Mouse (Mus musculus): ENCODE measurements at regions not wholly inside any gene's neighbourhood (a gene's known extent, or its start where the extent isn't known, plus 50 kb on each side); places are given as distances from the start of the nearest gene placed in this dataset.
"Not testable (repeated sequence)": the region's sequence is repeated elsewhere in the genome, so short reads cannot be mapped to it uniquely, and the experiment has no call there.

- DNase-seq, result no peak
Observed at GRCm38 (mm10) chr3:22285904-22286303, 209.5 kb downstream of the Tbl1xr1 start.

DNA sequence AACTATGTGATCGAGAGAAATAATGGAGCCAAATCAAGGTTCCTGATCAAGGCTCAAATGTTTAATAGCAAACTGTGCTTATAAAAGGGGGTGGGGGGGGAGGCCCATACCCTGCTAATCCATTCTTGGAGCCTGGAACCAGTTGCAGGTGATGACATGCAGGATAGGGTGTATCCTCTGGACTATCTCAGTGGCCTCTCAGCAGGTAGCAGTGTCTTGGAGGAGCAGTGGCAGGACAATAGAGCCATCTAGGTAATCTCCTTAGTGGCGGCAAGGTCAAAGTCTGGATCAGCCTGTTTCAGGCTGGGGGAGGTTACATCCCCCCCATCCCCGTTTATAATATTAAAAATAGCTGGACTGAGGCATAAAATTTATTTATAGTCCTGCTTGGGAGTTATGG lies 217.0 kb downstream of the Tbl1xr1 start:
- no peak for DNase-seq

DNA sequence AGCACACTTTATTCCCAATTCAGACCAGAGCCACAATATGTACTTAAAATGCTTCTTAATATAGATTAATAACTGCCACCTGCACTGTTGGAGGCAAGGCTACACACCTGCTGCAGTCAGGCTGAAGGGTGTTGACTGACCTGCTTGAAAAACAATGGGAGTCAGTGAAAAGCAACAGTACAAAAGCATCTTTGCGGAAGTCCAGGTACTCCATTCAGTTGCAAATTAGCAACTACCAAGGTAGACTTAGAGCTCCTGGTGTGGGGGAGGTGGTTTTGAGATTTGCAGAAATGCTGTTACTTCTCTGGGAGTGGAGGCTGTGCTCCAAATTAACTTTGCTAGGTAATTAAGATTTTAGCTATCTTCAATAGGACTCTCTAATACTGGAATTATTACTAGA lies 217.6 kb downstream of the Tbl1xr1 start:
- DNase-seq, result not testable (repeated sequence)

GRCm38 (mm10) chr3:22296925-22297324 lies 220.5 kb downstream of the Tbl1xr1 start:
- not testable (repeated sequence) for DNase-seq

- not testable (repeated sequence) for DNase-seq
Observed at GRCm38 (mm10) chr3:22297831-22298230, 221.4 kb downstream of the Tbl1xr1 start.

DNA sequence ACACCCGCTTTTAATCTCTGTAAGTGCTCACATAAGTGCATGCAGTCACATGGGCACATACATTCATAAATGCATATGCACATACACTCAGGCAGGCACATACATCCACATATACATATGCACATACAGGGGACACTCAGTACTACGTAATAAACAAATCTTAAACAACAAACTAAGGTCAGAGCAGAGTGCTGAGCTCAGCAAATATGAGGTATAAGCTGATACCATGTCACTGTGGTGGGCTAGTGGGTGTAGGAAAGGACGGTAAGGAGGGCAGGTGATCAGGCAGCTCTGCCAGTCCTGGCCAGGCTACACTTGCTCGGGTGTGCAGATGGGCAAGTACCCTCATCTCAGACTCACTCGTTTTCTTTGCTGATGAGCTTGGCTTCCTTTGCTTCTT lies 224.1 kb downstream of the Tbl1xr1 start:
- no peak for DNase-seq

DNA sequence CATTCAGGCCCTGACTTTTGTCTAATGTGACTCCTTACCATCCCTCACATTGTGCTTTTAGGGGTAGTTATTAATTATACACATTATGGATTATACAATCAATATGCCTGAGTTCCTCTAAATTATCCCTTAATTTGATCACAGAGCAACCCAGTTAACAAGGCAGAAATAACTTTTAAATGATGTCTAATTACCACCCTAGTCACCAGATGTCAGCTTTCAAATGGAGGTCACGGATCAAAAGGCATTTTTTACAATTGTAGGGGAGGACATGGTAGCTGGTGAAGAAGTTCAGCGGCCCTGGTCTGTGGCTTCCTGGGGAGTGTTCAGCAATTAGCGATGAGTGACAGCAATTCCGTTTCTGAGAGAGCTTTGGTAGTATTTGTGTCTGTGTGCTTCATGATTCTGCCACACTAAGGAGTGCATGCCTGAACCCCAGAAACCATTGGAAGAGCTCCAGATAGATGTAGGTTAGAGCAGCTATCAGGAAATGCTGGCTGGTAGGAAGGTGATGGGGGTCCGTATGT lies 225.6 kb downstream of the Tbl1xr1 start:
- no peak for DNase-seq

GRCm38 (mm10) chr3:22304145-22304544 lies 227.7 kb downstream of the Tbl1xr1 start:
- no peak for DNase-seq

DNA sequence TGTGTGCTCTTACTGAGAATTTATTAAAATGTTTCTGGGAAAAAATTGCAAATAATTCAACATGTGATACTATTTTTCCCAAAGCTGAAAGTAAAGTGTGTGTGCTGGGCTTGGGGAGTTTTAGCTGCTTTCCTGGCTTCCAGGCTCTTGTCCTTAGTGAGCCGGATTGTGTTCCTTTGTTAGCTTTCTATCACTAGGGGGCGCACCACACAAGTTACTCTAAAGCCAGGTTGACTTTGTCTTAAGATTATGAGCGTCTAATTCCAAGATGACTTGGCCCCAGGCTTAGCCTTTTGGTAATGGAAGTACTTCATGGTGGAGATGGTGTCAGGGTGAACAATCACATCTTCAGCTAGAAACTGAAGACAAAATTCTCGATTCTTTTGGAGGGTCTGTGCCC lies 230.2 kb downstream of the Tbl1xr1 start:
- peak in 1 of 2 experiments; percentile 4 for DNase-seq

DNA sequence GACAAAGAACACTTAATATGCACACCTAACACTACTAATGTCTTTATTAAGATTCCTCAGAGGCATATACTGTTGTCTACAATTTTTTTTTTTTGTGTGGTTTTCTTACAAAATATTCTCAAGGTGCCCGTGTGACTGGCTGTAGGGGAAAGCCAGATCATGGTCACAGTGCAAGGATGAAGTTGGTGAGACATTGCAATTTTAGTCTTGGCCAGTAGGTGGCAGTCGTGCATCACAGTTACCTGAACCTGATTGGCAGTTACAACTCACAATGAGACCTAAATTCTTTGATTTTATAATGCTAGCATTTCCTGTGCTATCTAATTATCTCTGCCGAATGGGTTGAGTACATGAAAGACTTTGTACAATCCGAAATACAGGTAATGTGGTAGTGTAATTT lies 232.5 kb downstream of the Tbl1xr1 start:
- DNase-seq, result peak; percentile 46 to 60

GRCm38 (mm10) chr3:22316466-22317185 lies 240.2 kb downstream of the Tbl1xr1 start:
- DNase-seq, result no peak

DNA sequence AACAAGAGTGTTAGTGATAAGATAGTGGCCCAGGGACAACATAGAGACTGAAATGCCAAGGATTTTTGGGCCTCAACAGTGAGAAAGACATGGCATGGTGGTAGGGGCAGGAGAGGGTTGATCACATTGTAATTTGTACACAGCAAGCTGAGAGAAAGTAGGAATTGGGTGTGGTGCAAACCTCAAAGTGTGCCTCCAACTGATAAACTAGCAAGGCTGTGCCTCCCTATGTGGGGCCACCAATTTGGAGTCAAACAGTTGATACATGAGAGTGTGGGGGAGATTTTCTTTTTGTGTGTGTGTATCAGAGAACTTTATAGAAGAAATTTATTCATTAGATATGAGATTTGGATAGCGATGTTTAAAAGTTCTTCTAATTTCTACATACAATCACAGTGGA lies 244.0 kb downstream of the Tbl1xr1 start:
- not testable (repeated sequence) for DNase-seq

DNA sequence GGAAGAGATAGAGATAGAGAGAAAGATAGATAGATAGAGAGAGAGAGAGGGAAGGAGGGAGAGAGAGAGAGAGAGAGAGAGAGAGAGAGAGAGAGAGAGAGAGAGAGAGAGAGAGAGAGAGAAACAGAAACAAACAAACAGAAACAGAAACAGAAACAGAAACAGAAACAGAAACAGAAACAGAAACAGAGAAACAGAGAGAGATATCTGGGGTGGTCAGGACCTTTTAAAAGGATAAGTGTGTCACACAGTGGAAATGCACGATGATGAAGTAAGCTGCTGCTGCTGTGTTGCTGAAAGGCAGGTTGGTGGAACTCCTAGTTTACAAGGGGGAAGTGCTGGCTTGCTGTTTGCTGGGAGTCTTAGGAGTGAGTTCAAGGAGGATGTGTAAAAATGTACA lies 254.8 kb downstream of the Tbl1xr1 start:
- DNase-seq, result no peak

Data from thymus, postnatal 36 days (tissue).